Mouse (Mus musculus) heart, adult 2 months (tissue): Measurements from ENCODE around the gene Shb.

Source experiments
- CTCF ChIP-seq: fragments of 200-600 bp; IDR thresholded peaks from 2 replicates; pipeline ENCODE4 v1.8.1; 2022; ENCODE audit warnings: antibody characterized with exemption, mild to moderate bottlenecking, moderate library complexity
- POLR2A ChIP-seq: fragments of 200-500 bp; IDR thresholded peaks from 2 replicates; pipeline ENCODE4 v1.6.1; 2011; ENCODE audit warnings: mild to moderate bottlenecking, low read depth, low read length, control low read depth; ENCODE audit not compliant: insufficient read depth

- TF ChIP-seq CTCF, result no peak
- no peak for TF ChIP-seq POLR2A
These were observed 13.6 kb upstream of the Shb start for GRCm38 (mm10) chr4:45545851-45546250.
